Mouse (Mus musculus) intestine, embryonic 15.5 days (tissue): ENCODE measurements at regions not wholly inside any gene's neighbourhood (a gene's known extent, or its start where the extent isn't known, plus 50 kb on each side); places are given as distances from the start of the nearest gene placed in this dataset.

Experiments used
- ATAC-seq: fragments of 200-750 bp; cut with Nextera tagmentation; 2 replicates; pipeline ENCODE4 v1.8.0; 2017; ENCODE audit warnings: moderate TSS enrichment, moderate library complexity
- H3K27ac ChIP-seq: fragments of 300-500 bp; sonication (generic); 2 replicates; pipeline ENCODE4 v1.5.1; 2015; ENCODE audit warnings: mild to moderate bottlenecking, inconsistent platforms
- H3K27me3 ChIP-seq: fragments of 300-500 bp; sonication (generic); replicated peaks from 2 replicates; pipeline ENCODE4 v1.6.1; 2015; ENCODE audit warnings: inconsistent platforms
- H3K36me3 ChIP-seq: fragments of 300-500 bp; sonication (generic); 2 replicates; pipeline ENCODE4 v1.6.1; 2015; ENCODE audit warnings: inconsistent platforms
- H3K4me1 ChIP-seq: fragments of 300-500 bp; sonication (generic); replicated peaks from 2 replicates; pipeline ENCODE4 v1.6.1; 2015; ENCODE audit warnings: inconsistent platforms
- H3K4me2 ChIP-seq: fragments of 300-500 bp; sonication (generic); replicated peaks from 2 replicates; pipeline ENCODE4 v1.6.1; 2015; ENCODE audit warnings: mild to moderate bottlenecking, inconsistent platforms
- H3K4me3 ChIP-seq: fragments of 300-500 bp; sonication (generic); replicated peaks from 2 replicates; pipeline ENCODE4 v1.5.1; 2015; ENCODE audit warnings: inconsistent platforms
- H3K9ac ChIP-seq: fragments of 300-500 bp; sonication (generic); 2 replicates; pipeline ENCODE4 v1.6.1; 2015; ENCODE audit warnings: inconsistent platforms
- H3K9me3 ChIP-seq: fragments of 300-500 bp; sonication (generic); 2 replicates; pipeline ENCODE4 v1.6.1; 2016; ENCODE audit warnings: inconsistent platforms
- WGBS: fragments of 180-500 bp; shearing (Covaris S2); methylation state at CpG from one replicate; pipeline ENCODE4 v1.1.7; 2015; 5-methylcytosine and 5-hydroxymethylcytosine counted together

DNA sequence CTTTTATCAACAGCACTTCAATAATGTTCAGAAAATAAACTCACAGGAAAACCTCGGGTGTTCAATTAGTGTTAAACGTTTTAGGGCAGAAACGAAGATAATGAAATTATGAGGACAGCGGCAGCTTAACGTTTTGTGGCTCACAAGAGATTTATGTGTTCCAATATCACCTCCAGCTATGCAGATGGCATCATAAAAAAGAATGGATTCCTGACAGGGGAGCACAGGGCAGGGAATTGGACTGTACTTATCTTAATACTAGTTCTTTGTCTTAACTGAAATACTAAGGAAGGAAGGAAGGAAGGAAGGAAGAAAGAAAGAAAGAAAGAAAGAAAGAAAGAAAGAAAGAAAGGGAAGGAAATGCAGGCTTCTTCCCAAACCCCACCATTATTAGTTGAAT lies 121.6 kb downstream of the Icos start:
- Histone ChIP-seq H3K27me3 (no peaks in the 10 kb centered on the region), H3K9ac (no peak overlapping the region), H3K4me3 (no peak overlapping the region), H3K4me2 (no peak overlapping the region), H3K36me3 (no peaks in the 10 kb centered on the region), H3K9me3 (no peaks in the 10 kb centered on the region), H3K27ac (no peak overlapping the region), H3K4me1 (no peaks in the 10 kb centered on the region)
- no peak for ATAC-seq
- WGBS = 31% methylated on average over 5 of the region's 5 CpGs

DNA sequence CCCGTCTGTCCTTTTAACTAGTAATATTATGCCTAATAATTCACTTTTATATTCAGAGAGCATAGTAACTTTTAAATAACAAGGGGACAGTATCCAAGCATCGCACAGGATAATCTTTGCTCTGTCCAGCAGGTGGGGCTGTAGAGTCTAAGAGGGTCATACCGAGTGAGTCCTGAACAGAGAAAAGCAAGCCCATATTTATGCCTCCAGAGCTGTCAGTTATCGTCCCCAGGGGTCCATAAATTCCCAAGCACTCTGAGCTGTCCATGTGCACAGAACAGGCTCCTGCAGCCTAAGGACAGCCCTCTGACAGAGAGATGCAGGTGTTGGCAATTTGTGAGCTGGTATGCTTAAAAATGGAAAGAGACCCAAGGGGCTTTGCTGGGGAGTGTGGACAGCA lies 124.0 kb downstream of the Icos start:
- Histone ChIP-seq H3K36me3 (no peaks in the 10 kb centered on the region), H3K4me3 (no peak overlapping the region), H3K4me2 (no peak overlapping the region), H3K27me3 (no peaks in the 10 kb centered on the region), H3K27ac (no peak overlapping the region), H3K4me1 (no peaks in the 10 kb centered on the region), H3K9ac (no peak overlapping the region), H3K9me3 (no peaks in the 10 kb centered on the region)
- ATAC-seq = no peak
- WGBS = 65% methylated on average over 4 of the region's 4 CpGs

DNA sequence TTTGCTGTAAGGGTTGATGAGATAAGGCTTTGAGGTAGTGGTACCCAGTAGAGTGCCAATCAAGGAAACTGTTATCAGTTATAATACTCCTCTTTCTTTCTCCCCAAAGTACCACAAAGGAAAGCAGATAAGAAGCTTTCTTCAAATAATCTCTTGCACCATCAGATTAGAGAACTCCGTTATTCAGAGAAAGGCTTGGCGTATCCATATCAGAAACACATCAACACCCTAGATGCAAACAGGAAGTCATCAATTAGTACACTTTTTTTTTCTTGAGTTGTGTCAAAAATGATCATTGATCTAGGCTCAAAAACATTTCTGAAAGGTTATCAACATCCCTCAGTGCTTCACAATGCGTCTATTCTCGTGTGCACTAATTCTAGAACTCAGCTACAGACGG lies 124.6 kb downstream of the Icos start:
- Histone ChIP-seq H3K4me1 (no peaks in the 10 kb centered on the region), H3K36me3 (no peaks in the 10 kb centered on the region), H3K9me3 (no peaks in the 10 kb centered on the region), H3K27ac (no peak overlapping the region), H3K27me3 (no peaks in the 10 kb centered on the region), H3K9ac (no peak overlapping the region), H3K4me2 (no peak overlapping the region), H3K4me3 (no peak overlapping the region)
- WGBS = 74% methylated on average over 5 of the region's 5 CpGs
- ATAC-seq = no peak

DNA sequence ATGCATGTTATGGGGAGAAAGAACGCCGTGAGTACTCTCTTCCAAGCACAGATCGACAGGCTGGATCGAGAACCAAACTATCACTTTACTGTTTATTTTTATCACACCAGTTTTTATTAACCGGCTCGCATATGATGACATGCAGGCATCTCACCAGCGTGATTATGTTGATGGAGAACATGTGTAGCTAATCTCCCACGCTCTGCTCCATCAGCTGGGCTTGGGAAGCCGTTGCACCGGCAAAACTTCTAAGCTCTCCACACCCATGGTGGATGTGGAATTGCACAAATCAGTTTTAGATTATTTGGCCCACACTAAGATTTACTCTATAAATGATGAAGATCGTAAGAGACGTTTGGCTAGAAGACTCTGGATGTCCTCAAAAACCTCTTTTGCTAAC lies 125.9 kb downstream of the Icos start:
- H3K9ac ChIP-seq = no peak overlapping the region
- H3K4me2 ChIP-seq = no peak overlapping the region

DNA sequence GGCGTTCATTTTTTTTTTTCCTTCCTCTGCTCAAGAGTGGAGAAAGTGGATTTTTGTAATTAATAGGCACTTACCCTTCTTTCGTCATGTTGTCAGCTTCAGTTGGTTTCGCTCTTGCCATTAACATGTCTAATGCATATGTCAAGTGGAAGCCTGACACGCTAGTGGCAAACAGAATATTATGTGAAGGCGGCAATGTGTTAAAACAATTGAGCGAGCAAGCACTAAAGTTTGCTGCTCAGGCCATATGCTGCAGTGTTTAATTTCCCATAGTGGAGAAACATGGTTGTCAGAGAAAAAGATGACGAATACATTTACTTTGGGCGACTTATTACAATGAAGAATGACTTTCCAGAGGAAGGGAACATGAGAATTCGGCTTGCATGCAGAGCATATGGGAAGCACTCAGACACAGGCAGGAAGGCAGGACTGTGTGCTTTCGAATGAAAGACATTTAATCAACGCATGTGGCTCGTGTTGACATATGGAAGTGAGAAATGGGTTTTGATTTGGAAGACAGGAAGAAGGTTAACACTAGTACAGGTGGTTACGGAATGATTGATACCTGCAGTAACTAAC lies 134.1 kb downstream of the Icos start:
- no peaks in the 10 kb centered on the region for H3K27me3 ChIP-seq
- no peaks in the 10 kb centered on the region for H3K36me3 ChIP-seq
- H3K4me1 ChIP-seq = no peaks in the 10 kb centered on the region
- H3K9me3 ChIP-seq = no peaks in the 10 kb centered on the region
- 85% methylated on average over 13 of the region's 13 CpGs for WGBS
- H3K9ac ChIP-seq = no peak overlapping the region
- ATAC-seq = no peak
- H3K4me2 ChIP-seq = no peak overlapping the region
- no peak overlapping the region for H3K4me3 ChIP-seq
- H3K27ac ChIP-seq = no peak overlapping the region

More for the DNA sequence above, 125.9 kb downstream of the Icos start:
- WGBS = 60% methylated on average over 12 of the region's 12 CpGs
- Histone ChIP-seq H3K4me3 (no peak overlapping the region), H3K27ac (no peak overlapping the region), H3K4me1 (no peaks in the 10 kb centered on the region), H3K36me3 (no peaks in the 10 kb centered on the region), H3K9me3 (no peaks in the 10 kb centered on the region), H3K27me3 (no peaks in the 10 kb centered on the region)
- no peak for ATAC-seq

DNA sequence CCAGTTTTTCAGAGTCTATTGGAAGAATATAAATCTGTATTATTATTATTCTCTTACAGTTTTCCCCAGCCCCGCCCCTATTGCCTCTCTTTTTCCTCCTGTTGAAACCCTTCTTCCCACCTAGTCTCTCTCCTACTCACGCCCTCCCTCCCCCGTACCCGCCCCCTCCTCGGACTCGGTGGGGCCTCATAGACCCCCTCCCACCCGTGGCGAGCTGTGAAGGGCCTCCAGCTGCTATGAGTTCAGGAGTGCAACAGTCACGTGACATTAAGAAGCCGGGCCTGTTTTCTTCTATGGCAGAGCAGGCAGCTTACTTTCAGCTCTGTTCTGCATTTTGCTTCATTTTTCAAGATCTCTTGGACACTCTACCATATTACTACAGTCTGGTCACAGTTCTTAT lies 139.8 kb downstream of the Icos start:
- Histone ChIP-seq H3K27me3 (no peaks in the 10 kb centered on the region), H3K36me3 (no peaks in the 10 kb centered on the region), H3K4me2 (no peak overlapping the region), H3K4me1 (0 out of 2 replicates have a peak, but pooled peaks cover 2% of the 10 kb centered on the region), H3K9ac (no peak overlapping the region), H3K27ac (no peak overlapping the region), H3K9me3 (no peaks in the 10 kb centered on the region), H3K4me3 (no peak overlapping the region)
- 40% methylated on average over 10 of the region's 10 CpGs for WGBS
- ATAC-seq = no peak

DNA sequence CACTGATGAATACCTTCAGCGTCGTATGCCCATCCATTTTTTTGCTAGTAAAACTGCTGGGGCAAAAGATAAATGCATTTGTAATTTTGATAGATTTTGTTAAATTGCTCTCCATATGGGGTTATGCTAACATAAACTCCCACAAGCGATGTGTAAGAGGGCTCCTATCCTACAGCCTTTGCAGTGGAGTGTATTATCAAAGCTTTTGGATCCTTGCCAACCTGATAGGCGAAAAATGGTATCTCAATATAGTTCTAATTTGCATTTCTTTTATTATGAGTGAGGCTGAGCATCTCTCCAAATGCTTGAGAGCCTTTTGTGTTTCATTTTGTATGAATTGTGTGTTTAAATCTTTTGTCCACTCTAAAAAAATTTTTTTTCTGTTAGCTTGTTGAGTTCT lies 140.3 kb downstream of the Icos start:
- Histone ChIP-seq H3K9me3 (no peaks in the 10 kb centered on the region), H3K4me2 (no peak overlapping the region), H3K4me1 (0 out of 2 replicates have a peak, but pooled peaks cover 2% of the 10 kb centered on the region), H3K27me3 (no peaks in the 10 kb centered on the region), H3K4me3 (no peak overlapping the region), H3K27ac (no peak overlapping the region), H3K9ac (no peak overlapping the region), H3K36me3 (no peaks in the 10 kb centered on the region)
- 67% methylated on average over 4 of the region's 4 CpGs for WGBS
- no peak for ATAC-seq

DNA sequence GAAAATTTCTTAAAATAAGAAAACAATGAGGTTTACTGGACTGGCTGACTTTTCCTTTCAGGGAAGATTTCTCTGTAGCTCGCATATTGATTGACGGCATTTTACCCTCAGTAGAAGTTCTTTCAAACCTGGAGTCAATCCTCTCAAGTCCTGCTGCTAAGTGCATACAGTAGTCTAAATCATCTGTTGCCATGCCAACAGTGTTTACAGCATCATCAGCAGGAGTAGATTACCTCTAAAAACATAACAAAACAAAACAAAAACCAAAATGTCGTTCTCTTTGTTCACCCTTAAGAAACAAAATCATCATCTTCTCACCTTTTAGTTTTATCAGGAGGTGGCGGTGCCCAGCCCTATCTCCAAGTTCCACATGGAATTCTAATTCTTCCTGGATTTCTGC lies 143.8 kb downstream of the Icos start:
- WGBS = 79% methylated on average over 4 of the region's 4 CpGs

DNA sequence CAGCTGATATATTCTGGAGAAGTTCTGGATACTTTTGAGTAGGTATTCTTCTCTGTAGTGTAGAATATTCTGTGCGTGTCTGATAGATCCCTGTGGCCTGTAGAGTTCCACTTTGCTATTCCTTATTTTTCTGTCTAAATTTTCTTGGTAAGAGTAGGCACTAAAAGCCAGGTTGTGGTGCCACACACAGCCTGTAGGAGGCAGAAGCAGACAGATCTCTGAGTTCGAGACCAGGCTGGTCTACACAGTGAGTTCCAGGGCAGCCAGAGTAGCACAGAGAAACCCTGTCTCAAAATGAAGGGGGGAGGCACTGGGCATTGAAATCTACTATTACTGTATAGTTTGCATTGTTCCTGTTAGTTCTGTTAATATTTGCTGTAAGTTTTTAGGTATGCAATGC lies 147.4 kb downstream of the Icos start:
- no peak overlapping the region for H3K9ac ChIP-seq
- H3K27ac ChIP-seq = no peak overlapping the region
- H3K4me1 ChIP-seq = no peaks in the 10 kb centered on the region
- H3K27me3 ChIP-seq = no peaks in the 10 kb centered on the region
- H3K9me3 ChIP-seq = no peaks in the 10 kb centered on the region
- ATAC-seq = no peak
- no peaks in the 10 kb centered on the region for H3K36me3 ChIP-seq
- WGBS = 89% methylated on average over 2 of the region's 2 CpGs
- no peak overlapping the region for H3K4me3 ChIP-seq
- H3K4me2 ChIP-seq = no peak overlapping the region

More for the DNA sequence above, 143.8 kb downstream of the Icos start:
- no peaks in the 10 kb centered on the region for H3K9me3 ChIP-seq
- H3K4me3 ChIP-seq = no peak overlapping the region
- H3K27me3 ChIP-seq = no peaks in the 10 kb centered on the region
- ATAC-seq = no peak
- H3K4me2 ChIP-seq = no peak overlapping the region
- H3K27ac ChIP-seq = no peak overlapping the region
- no peak overlapping the region for H3K9ac ChIP-seq
- H3K4me1 ChIP-seq = 0 out of 2 replicates have a peak, but pooled peaks cover 2% of the 10 kb centered on the region
- H3K36me3 ChIP-seq = no peaks in the 10 kb centered on the region

DNA sequence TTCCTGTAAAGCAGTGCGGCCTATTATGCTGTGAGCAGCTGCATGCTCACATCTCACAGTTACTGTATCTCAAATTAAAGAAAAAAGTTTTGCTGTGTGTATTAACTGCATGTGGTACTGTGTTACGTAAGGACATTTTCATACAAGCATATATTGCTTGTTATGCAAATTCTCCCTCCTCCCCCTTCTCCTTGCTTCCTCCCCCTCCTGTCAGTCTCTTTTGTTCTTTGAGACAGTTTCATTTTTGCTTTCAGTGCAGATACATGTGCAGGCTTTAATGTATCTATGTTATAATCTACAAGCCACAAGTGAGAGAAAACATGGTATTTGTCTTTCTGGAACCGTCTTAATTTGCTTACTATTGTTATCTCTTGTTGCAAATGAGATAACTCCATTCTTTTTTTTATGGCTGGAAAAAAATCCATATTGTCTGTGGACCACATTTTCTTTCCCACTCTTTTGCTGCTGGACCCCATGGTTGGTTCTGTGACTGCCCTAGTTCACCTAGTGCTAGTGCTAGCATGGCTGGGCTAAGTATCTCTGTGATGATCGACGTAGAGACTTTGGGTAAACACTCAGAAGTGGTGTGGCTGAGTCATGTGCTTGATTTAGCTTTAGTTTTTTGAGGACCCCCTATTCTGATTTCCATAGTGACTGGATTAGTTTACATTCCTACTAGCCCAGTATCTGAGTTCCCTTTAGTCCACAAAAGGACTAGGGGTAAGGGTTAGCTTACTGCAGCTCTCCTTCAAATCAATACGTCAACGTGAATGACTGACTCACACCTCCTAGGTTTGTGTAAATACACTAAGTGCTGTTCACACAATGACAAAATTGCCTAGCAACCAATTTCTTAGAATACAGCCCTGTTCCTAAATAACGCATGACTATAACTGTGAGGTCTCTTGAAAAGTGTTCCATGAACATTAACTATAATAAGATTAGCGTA lies 158.1 kb downstream of the Icos start:
- Histone ChIP-seq H3K4me1 (peaks cover 23% of the 10 kb centered on the region), H3K4me3 (no peak overlapping the region), H3K4me2 (no peak overlapping the region), H3K9ac (no peak overlapping the region), H3K36me3 (no peaks in the 10 kb centered on the region), H3K27me3 (no peaks in the 10 kb centered on the region), H3K9me3 (no peaks in the 10 kb centered on the region), H3K27ac (no peak overlapping the region)
- WGBS = 57% methylated on average over 9 of the region's 9 CpGs
- ATAC-seq = no peak

DNA sequence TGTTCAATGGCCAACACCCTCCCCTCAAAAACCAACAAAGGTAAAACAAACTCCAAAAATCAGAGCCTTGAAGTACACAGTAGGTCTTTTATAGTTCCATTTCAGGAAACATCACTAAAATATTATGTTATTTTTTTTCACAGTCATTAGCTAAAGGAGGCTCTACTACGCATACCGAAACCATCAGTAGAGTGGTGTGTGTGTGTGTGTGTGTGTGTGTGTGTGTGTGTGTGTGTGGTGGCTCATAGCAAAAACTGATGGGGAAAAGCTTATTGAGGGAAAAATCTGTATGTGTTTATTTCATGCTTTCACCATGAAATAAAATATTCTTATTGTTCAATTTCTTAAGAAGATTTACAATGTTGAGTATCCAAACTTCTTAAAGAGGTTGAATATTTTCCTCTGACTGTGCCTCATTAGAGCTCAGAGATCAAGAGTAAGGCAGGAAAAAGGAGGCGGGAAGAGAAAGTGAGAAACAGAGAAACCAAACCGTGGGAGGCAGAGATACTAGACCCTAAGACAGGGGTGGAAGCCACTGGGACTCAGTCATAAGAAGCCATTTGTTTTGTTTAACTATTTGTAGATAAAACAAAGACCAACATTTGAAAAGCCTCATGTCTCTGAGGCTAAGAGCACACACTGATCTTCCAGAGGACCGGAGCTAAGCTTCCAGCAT lies 159.6 kb downstream of the Icos start:
- no peaks in the 10 kb centered on the region for H3K9me3 ChIP-seq
- no peak overlapping the region for H3K9ac ChIP-seq
- H3K27me3 ChIP-seq = no peaks in the 10 kb centered on the region
- no peak overlapping the region for H3K4me2 ChIP-seq
- H3K27ac ChIP-seq = no peak overlapping the region
- no peak overlapping the region for H3K4me3 ChIP-seq
- 57% methylated on average over 5 of the region's 5 CpGs for WGBS
- peaks cover 34% of the 10 kb centered on the region for H3K4me1 ChIP-seq
- ATAC-seq = no peak
- no peaks in the 10 kb centered on the region for H3K36me3 ChIP-seq

DNA sequence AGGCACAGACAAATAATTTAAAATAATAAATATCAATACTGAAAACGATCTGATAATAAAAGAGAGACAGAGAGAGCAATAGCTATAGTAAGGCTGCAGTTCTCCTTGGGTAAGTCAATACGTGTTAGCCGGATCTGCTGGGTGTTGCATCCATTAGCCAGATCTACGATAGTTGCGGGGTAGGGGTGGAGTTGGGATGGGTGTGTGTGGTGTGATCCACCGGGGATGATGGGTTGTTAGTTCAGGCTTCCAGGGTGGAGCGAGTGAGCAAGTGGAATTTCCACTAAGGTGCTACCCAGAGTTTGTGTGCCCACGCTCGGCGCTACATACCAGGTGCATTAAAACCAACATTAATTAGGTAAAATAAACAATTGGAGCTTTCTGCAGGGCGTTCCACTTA lies 160.2 kb downstream of the Icos start:
- Histone ChIP-seq H3K36me3 (no peaks in the 10 kb centered on the region), H3K4me3 (no peak overlapping the region), H3K4me1 (peaks cover 37% of the 10 kb centered on the region), H3K9me3 (no peaks in the 10 kb centered on the region), H3K4me2 (no peak overlapping the region), H3K9ac (no peak overlapping the region), H3K27ac (no peak overlapping the region), H3K27me3 (no peaks in the 10 kb centered on the region)
- ATAC-seq = no peak
- 70% methylated on average over 11 of the region's 11 CpGs for WGBS
